ENCODE assay signal across 22 mouse cellular contexts in genomic region chr19:56759740-56760139, GRCm38 (mm10). TPM values are rescaled to one million over a fixed set of nuclear protein-coding genes. Genes with fewer than 3 reads are reported as not detected.
DNase-seq lines count a peak whose midpoint lies in the region; ATAC-seq and TF ChIP-seq lines count a peak whose summit lies in the region.
"Had no signal": no experiment of that assay in that cellular context is flagged by ENCODE, and none has a peak within 500 bp of the region (broad histone marks: within the 10 kb centered on the region; RNA-seq: fewer than 3 reads in every experiment).

No protein-coding gene starts in this region.

- no peak for TF ChIP-seq CTCF in lung, postnatal 0 days (IDR thresholded peaks at IDR 0.05)

- WGBS in lung, postnatal 0 days = 63% methylated on average over 4 of the region's 4 CpGs

- H3K4me1 ChIP-seq in lung, postnatal 0 days (ENCODE audit: insufficient read depth, low read depth, low read length) = no peaks in the 10 kb centered on the region
- H3K4me1 ChIP-seq: embryonic facial prominence, embryonic 15.5 days; forebrain, embryonic 15.5 days; intestine, embryonic 15.5 days had no signal

- H3K36me3 ChIP-seq in lung, postnatal 0 days (ENCODE audit: insufficient read depth, low read length) = no peaks in the 10 kb centered on the region
- H3K36me3 ChIP-seq: embryonic facial prominence, embryonic 15.5 days; forebrain, embryonic 15.5 days; heart, embryonic 12.5 days; intestine, embryonic 15.5 days had no signal

- 0 out of 2 replicates have a peak, but pooled peaks have one; percentile 28 for ATAC-seq in lung, postnatal 0 days
- ATAC-seq: forebrain, embryonic 15.5 days; hindbrain, embryonic 16.5 days; intestine, embryonic 15.5 days had no signal

- peak; percentile 29 to 66 for DNase-seq in adrenal gland, adult (ENCODE audit: inconsistent age in 2 of 2, low spot score in 1 of 2)
- no peak for DNase-seq in adrenal gland, postnatal 10 days
- no peak for DNase-seq in lung, postnatal 0 days (ENCODE audit: low spot score)
- no peak for DNase-seq in lung, postnatal 25 days (ENCODE audit: low spot score)
- DNase-seq in MN1 (ENCODE audit: low spot score) = peak; percentile 81
- DNase-seq in brain, adult 2 months (ENCODE audit: low read depth, low spot score) = peak; percentile 70
- DNase-seq in cerebellum, adult 9-10 months = no peak
- no peak for DNase-seq in left cerebral cortex, postnatal 36 days (ENCODE audit: low spot score in 2 of 2)
- DNase-seq: cerebellum, postnatal 14 days; embryo, embryonic 11 days; gastrocnemius, postnatal 14 days; heart, adult 2 months; heart, postnatal 36 days; kidney, adult 18-20 months had no signal

- intact Hi-C loops in left cerebral cortex, postnatal 36 days (cut with DNase I) = no loop called here

- H3K27ac ChIP-seq in lung, postnatal 0 days (ENCODE audit: low read length) = no peak overlapping the region
- H3K27ac ChIP-seq: embryonic facial prominence, embryonic 15.5 days; forebrain, embryonic 15.5 days; intestine, embryonic 15.5 days had no signal

- no peak overlapping the region for H3K9ac ChIP-seq in lung, postnatal 0 days (replicated peaks; ENCODE audit: low read depth)
- H3K9ac ChIP-seq: embryonic facial prominence, embryonic 15.5 days; forebrain, embryonic 15.5 days; heart, embryonic 12.5 days; intestine, embryonic 15.5 days had no signal

- no peak overlapping the region for H3K4me2 ChIP-seq in lung, postnatal 0 days (replicated peaks; ENCODE audit: low read depth, low read length)
- H3K4me2 ChIP-seq: embryonic facial prominence, embryonic 15.5 days; forebrain, embryonic 15.5 days; heart, embryonic 12.5 days; intestine, embryonic 15.5 days had no signal

- H3K27me3 ChIP-seq in lung, postnatal 0 days (replicated peaks; ENCODE audit: insufficient read depth, low read length) = no peaks in the 10 kb centered on the region
- H3K27me3 ChIP-seq: CH12.LX; embryonic facial prominence, embryonic 15.5 days; forebrain, embryonic 15.5 days; heart, embryonic 12.5 days; intestine, embryonic 15.5 days had no signal

- no peaks in the 10 kb centered on the region for H3K9me3 ChIP-seq in lung, postnatal 0 days (ENCODE audit: low read length)
- H3K9me3 ChIP-seq: embryonic facial prominence, embryonic 15.5 days; forebrain, embryonic 15.5 days; heart, embryonic 12.5 days; intestine, embryonic 15.5 days had no signal

- no peak overlapping the region for H3K4me3 ChIP-seq in lung, postnatal 0 days (ENCODE audit: low read depth, low read length)
- H3K4me3 ChIP-seq: embryonic facial prominence, embryonic 15.5 days; forebrain, embryonic 15.5 days; heart, adult 2 months; heart, embryonic 12.5 days; intestine, embryonic 15.5 days had no signal

- TF ChIP-seq EP300 in lung, postnatal 0 days (IDR thresholded peaks at IDR 0.05) = no peak

RNA-seq across cellular contexts. Expression of gene Adrb1, which starts 37.7 kb away (rescaled TPM):
- total RNA-seq in adrenal gland, postnatal 10 days (2021) = 1 to 10 TPM; 7.2 to 7.4 TPM
- polyA plus RNA-seq in lung, postnatal 0 days (2015; fragmentation: Nextera tagmentation; extraction: Ambion mirVana) = 12.6 and 14.7 TPM in 2 replicates
- 10 to 100 TPM; 43.2 to 50.9 TPM for total RNA-seq in left cerebral cortex, postnatal 36 days (2021)
- total RNA-seq: CH12.LX; common myeloid progenitor, adult 5-6 weeks; gastrocnemius, adult 18-20 months had no signal

Comparison
In these comparisons a context has a peak if more than half of its experiments do, and no peak if none do; other contexts are left out.
1. DNase-seq: peak in adrenal gland, adult (2 of 2), MN1 (single experiment) and brain, adult 2 months (single experiment); none in adrenal gland, postnatal 10 days (single experiment), lung, postnatal 0 days (single experiment), lung, postnatal 25 days (single experiment), cerebellum, adult 9-10 months (single experiment) and left cerebral cortex, postnatal 36 days (0 of 2).
2. RNA of gene Adrb1, which starts 37.7 kb away (total RNA-seq): 43.2 to 50.9 TPM in left cerebral cortex, postnatal 36 days; 7.2 to 7.4 TPM in adrenal gland, postnatal 10 days; every median in the first group is over 4 times any median in the second.